Mouse (Mus musculus) liver, embryonic 14.5 days (tissue): ENCODE results near the gene Bri3bp. TPM values are rescaled to one million over a fixed set of nuclear protein-coding genes. Genes with fewer than 3 reads are reported as not detected.
"Not testable (repeated sequence)": the region's sequence is repeated elsewhere in the genome, so short reads cannot be mapped to it uniquely, and the experiment has no call there.

Source experiments
- ATAC-seq: fragments of 200-750 bp; cut with Nextera tagmentation; 2 replicates; pipeline ENCODE4 v1.8.0; 2017; ENCODE audit warnings: moderate number of reproducible peaks, mild to moderate bottlenecking, moderate library complexity; ENCODE audit not compliant: insufficient read depth
- DNase-seq, 3 experiments: peaks; one replicate each; pipeline ENCODE4 v3.0.0-alpha.2; 2012 to 2013; ENCODE audit warnings: low read depth in 3 of 3, low spot score in 3 of 3
- H3K27ac ChIP-seq: fragments of 300-500 bp; sonication (generic); 2 replicates; pipeline ENCODE4 v1.5.1; 2014; ENCODE audit warnings: moderate library complexity, mild to moderate bottlenecking, control low read depth, inconsistent platforms
- H3K27me3 ChIP-seq: fragments of 300-500 bp; sonication (generic); 2 replicates; pipeline ENCODE4 v1.6.1; 2014; ENCODE audit warnings: mild to moderate bottlenecking, low read length, moderate library complexity; ENCODE audit not compliant: control insufficient read depth, insufficient read depth
- H3K36me3 ChIP-seq: fragments of 300-500 bp; sonication (generic); replicated peaks from 2 replicates; pipeline ENCODE4 v1.6.1; 2014; ENCODE audit warnings: low read depth; ENCODE audit not compliant: control insufficient read depth, insufficient read depth
- H3K4me1 ChIP-seq, 2 experiments: fragments of 200-500 bp in 1 of 2; fragments of 300-500 bp in 1 of 2; sonication (generic) in 1 of 2; replicated peaks; 2 replicates each; pipeline ENCODE4 v1.6.1; 2012 to 2014; ENCODE audit warnings: antibody characterized with exemption in 1 of 2, inconsistent platforms in 1 of 2, low read length in 1 of 2; ENCODE audit not compliant: control insufficient read depth in 2 of 2, insufficient read depth in 2 of 2
- H3K4me2 ChIP-seq: fragments of 300-500 bp; sonication (generic); 2 replicates; pipeline ENCODE4 v1.6.1; 2014; ENCODE audit warnings: low read depth, mild to moderate bottlenecking, control low read depth, moderate library complexity
- H3K4me3 ChIP-seq, 2 experiments: fragments of 200-500 bp in 1 of 2; fragments of 300-500 bp in 1 of 2; sonication (generic) in 1 of 2; 2 replicates each; pipeline ENCODE4 v1.5.1; 2012 to 2014; ENCODE audit warnings: low read depth in 2 of 2, low read length in 2 of 2, mild to moderate bottlenecking in 2 of 2, control low read depth in 1 of 2, inconsistent platforms in 1 of 2, moderate library complexity in 1 of 2; ENCODE audit not compliant: insufficient read depth in 1 of 2
- H3K9ac ChIP-seq: fragments of 300-500 bp; sonication (generic); replicated peaks from 2 replicates; pipeline ENCODE4 v1.6.1; 2014; ENCODE audit warnings: mild to moderate bottlenecking, control low read depth, moderate library complexity
- H3K9me3 ChIP-seq: fragments of 300-500 bp; sonication (generic); 2 replicates; pipeline ENCODE4 v1.6.1; 2016; ENCODE audit warnings: low read length, mixed read lengths; ENCODE audit not compliant: control insufficient read depth
- CTCF ChIP-seq: IDR thresholded peaks from 2 replicates; pipeline ENCODE4 v1.5.1; 2016; ENCODE audit warnings: antibody characterized with exemption, low read depth, control low read depth
- EP300 ChIP-seq: IDR thresholded peaks from 2 replicates; pipeline ENCODE4 v1.6.1; 2016; ENCODE audit warnings: antibody characterized with exemption, low read depth
- WGBS: fragments of 180-500 bp; shearing (Covaris S2); extraction: QIAGEN DNeasy Blood & Tissue Kit; methylation state at CpG from one replicate; pipeline ENCODE4 v1.1.7; 2014; ENCODE audit not compliant: insufficient replicate concordance; 5-methylcytosine and 5-hydroxymethylcytosine counted together
- polyA plus RNA-seq, 2 experiments: library from polyadenylated mRNA; depleted of rRNA in 1 of 2; stranded (reverse) in 1 of 2; unstranded in 1 of 2; fragments of >200 nt; fragmentation: Nextera tagmentation in 1 of 2; extraction: Ambion mirVana in 1 of 2; gene quantifications; 2 replicates each; pipeline versions ENCODE4 v1.2.1 to v1.2.3; 2012 to 2014

Bri3bp gene
- polyA plus RNA-seq, 2 experiments = 4.9 to 16.4 TPM

DNA sequence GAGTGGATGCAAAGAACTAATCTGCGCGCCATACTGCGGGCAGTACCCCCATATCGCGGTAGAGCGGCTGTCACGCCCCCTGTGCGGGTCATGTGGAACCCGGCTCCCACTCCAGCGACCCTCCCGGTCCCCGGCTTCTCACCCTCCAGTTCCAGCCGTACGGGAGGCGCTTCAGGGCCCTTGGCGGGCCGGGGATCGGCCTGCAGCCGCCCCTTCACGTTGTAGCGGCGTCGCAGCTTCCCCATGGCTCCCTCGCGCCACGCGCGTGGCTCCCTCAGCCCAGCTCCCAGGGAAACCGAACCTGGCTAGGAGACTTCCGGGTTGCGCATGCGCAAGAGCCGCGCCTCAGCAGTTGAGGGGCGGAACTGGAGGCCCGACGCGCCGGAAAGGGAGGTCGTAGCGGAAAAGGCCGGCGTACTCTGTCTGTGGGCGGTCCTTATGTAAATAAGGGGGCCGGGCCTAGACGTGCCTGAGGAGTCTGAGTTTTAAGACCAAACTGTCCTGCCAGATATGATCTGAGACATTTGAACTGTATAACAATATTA is 7.5 kb upstream of the Bri3bp start, which contains the start of gene Dhx37:
Gene Dhx37 (minus strand): TSS at position 329 of the 545 bp plus-strand sequence.
- TF ChIP-seq CTCF (no peak), EP300 (no peak)
- Histone ChIP-seq H3K9ac (peak within 1 kb of the TSS; percentile 83), H3K4me3 (peak within 1 kb of the TSS; percentile 87 to 91), H3K4me1 (peaks cover 5 to 12% of the 10 kb centered on the region in 2 experiments), H3K4me2 (peak within 1 kb of the TSS; percentile 97), H3K27ac (peak within 1 kb of the TSS; percentile 52), H3K27me3 (no peaks in the 10 kb centered on the region), H3K36me3 (peaks cover 16% of the 10 kb centered on the region), H3K9me3 (no peaks in the 10 kb centered on the region)
- ATAC-seq (peak; percentile 98), DNase-seq (peak; percentile 93 to 94 (median 93))
- under 1% methylated on average over 46 of the region's 46 CpGs for WGBS

DNA sequence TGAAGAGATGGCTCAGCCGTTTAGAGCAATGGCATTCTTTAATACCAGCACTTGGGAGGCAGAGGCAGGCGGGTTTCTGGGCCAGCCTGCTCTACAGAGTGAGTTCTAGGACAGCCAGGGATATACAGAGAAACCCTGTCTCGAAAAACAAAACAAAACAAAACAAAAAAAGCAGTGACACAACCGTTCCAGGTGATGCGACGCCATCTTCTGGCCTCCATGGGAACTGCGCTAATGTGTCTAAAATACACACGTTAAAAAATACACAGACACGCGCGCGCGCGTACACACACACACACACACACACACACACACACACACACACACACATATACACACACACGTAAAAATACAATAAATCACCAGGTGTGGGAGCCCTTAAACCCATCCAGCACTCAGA is 7.0 kb upstream of the Bri3bp start:
- H3K9me3 ChIP-seq, H3K27me3 ChIP-seq, ATAC-seq, H3K9ac ChIP-seq: not testable (repeated sequence)
- Histone ChIP-seq H3K4me2 (peak overlapping the region; percentile 97), H3K4me1 (peaks cover 5 to 12% of the 10 kb centered on the region in 2 experiments), H3K27ac (peak overlapping the region; percentile 47), H3K4me3 (peak overlapping the region; percentile 7 to 91; a peak in 3 of 4 replicates), H3K36me3 (peaks cover 12% of the 10 kb centered on the region)
- peak in 1 of 3 experiments; percentile 41 for DNase-seq
- 50% methylated on average over 15 of the region's 15 CpGs for WGBS
- peak; percentile 55 for TF ChIP-seq CTCF

DNA sequence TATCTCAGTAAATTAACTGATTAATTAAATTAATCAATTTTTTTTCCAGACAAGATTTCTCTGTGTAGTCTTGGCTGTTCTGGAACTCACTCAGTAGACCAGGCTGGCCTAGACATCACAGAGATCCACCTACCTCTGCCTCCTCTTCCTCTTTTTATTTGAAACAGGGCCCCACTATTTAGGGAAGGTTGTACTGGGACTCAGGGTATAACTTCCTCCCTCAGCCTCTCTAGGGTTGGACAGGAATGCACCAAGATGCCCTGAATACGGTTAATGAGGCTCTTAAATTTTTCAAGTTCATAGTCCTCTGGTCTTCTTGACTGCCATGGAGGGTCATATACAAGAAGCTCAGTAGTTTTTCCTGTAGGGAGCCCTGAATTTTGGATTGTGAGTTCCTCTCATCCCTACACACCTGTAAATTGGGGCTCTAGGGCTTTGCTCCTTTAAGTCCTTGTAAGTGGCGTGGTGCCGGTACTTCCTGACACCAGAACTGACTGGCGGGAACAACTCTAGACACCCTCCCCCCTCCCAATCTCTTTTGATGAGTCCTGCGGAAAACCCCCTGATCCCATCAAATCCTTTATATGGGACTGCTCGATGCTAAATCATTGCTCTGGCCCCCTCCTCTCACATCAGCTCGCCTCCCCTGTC is 660 bp upstream of the Bri3bp start:
- Histone ChIP-seq H3K9me3 (no peaks in the 10 kb centered on the region), H3K36me3 (no peaks in the 10 kb centered on the region), H3K4me3 (peak overlapping the region; percentile 71 to 81), H3K4me2 (peak overlapping the region; percentile 92), H3K27me3 (no peaks in the 10 kb centered on the region), H3K4me1 (peaks cover 4 to 18% of the 10 kb centered on the region in 2 experiments; a peak in 3 of 4 replicates), H3K27ac (peak overlapping the region; percentile 21), H3K9ac (peak overlapping the region; percentile 76)
- ATAC-seq (peak; percentile 27; the same call in 1 of the 2 replicates), DNase-seq (no peak)
- TF ChIP-seq EP300 (no peak), CTCF (no peak)
- 1% methylated on average over 7 of the region's 7 CpGs for WGBS

DNA sequence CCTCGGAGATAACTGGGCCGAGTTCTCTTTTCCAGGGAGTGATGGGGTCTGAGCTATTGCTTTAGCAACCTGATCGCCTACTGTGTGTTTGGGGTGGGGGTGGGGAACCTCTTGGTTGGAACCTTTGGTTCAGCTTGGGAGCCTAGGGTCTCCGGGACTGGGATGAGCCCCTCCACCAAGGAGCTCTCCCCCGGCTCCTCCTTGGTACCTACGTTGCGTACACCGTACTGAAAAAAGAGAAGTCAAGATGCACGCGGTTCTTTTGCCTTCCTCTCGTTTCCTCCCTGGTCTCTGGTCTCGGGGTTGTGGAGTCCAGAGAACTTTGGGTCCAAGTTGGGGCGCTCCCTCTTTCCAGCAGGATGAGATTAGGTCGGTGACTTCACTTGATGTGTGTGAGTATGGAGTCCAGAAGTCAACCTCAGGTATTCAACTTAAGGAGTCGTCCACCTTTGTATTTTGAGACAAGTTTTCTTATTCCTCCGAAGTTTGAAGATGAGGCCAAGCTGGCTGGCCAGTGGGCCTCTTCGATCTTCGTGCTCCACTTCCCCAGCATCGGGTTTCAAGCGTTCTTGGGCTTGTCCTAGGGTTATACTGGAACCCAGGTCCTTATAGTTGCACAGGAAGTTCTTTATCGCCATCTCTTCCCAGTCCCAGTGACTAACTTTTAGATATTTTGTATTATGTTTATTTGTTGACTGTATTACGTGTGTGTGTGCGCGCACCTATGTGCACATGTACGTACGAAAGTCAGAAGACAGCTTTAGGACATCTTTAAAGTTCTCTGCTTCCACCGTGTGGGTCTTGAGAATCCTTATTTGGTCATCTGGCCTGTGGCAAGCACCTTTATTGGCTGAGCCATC is 998 bp downstream of the Bri3bp start:
- WGBS = 13% methylated on average over 27 of the region's 27 CpGs
- DNase-seq = no peak
- Histone ChIP-seq H3K4me1 (peaks cover 4 to 18% of the 10 kb centered on the region in 2 experiments; a peak in 3 of 4 replicates), H3K9ac (peak overlapping the region; percentile 76), H3K36me3 (no peaks in the 10 kb centered on the region), H3K4me2 (peak overlapping the region; percentile 92), H3K27ac (peak overlapping the region; percentile 24), H3K27me3 (no peaks in the 10 kb centered on the region), H3K9me3 (no peaks in the 10 kb centered on the region), H3K4me3 (peak overlapping the region; percentile 71 to 81)
- TF ChIP-seq CTCF (no peak), EP300 (no peak)
- ATAC-seq = no peak

DNA sequence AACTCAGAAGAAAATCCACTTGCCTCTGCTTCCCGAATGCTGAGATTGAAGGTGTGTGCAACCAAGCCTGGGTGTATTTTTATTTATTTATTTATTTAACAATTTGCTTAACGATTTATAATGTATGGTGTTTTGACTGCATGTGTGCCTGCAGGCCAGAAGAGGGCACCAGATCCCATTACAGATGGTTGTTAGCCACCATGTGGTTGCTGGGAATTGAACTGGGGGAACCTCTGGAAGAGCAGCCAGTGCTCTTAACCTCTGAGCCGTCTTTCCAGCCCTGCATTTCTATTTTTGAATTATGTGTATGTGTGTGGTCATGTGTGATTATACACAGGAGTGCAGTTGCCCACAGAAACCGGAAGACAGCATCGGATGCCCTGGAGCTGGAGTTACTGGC is 2.0 kb downstream of the Bri3bp start:
- no peaks in the 10 kb centered on the region for H3K36me3 ChIP-seq
- no peak overlapping the region for H3K27ac ChIP-seq
- no peaks in the 10 kb centered on the region for H3K27me3 ChIP-seq
- H3K4me2 ChIP-seq = no peak overlapping the region
- no peak for TF ChIP-seq EP300
- TF ChIP-seq CTCF = peak; percentile 64
- H3K4me1 ChIP-seq = peaks cover 4 to 20% of the 10 kb centered on the region in 2 experiments; a peak in 3 of 4 replicates
- no peak for ATAC-seq
- H3K4me3 ChIP-seq = no peak overlapping the region
- no peak overlapping the region for H3K9ac ChIP-seq
- H3K9me3 ChIP-seq = no peaks in the 10 kb centered on the region
- 50% methylated on average over 5 of the region's 5 CpGs for WGBS
- DNase-seq = no peak
